Mouse (Mus musculus) stomach, postnatal 0 days (tissue): ENCODE data around the gene Ptprf. TPM values are rescaled to one million over a fixed set of nuclear protein-coding genes. Genes with fewer than 3 reads are reported as not detected.

Experiments
- ATAC-seq: fragments of 200-750 bp; cut with Nextera tagmentation; 2 replicates; pipeline ENCODE4 v1.8.0; 2017; ENCODE audit not compliant: low FRiP score, low TSS enrichment
- DNase-seq: peaks from one replicate; pipeline ENCODE4 v3.0.0-alpha.2; 2016; ENCODE audit warnings: low spot score
- H3K27ac ChIP-seq: fragments of 300-500 bp; sonication (generic); replicated peaks from 2 replicates; pipeline ENCODE4 v1.5.1; 2014; ENCODE audit warnings: mild to moderate bottlenecking, control low read depth
- H3K27me3 ChIP-seq: fragments of 300-500 bp; sonication (generic); 2 replicates; pipeline ENCODE4 v1.6.1; 2014; ENCODE audit warnings: low read length; ENCODE audit not compliant: control insufficient read depth, insufficient read depth
- H3K36me3 ChIP-seq: fragments of 300-500 bp; sonication (generic); 2 replicates; pipeline ENCODE4 v1.6.1; 2014; ENCODE audit warnings: low read length, mixed read lengths; ENCODE audit not compliant: control insufficient read depth, insufficient read depth
- H3K4me1 ChIP-seq: fragments of 300-500 bp; sonication (generic); replicated peaks from 2 replicates; pipeline ENCODE4 v1.6.1; 2014; ENCODE audit warnings: antibody characterized with exemption; ENCODE audit not compliant: control insufficient read depth, insufficient read depth
- H3K4me2 ChIP-seq: fragments of 300-500 bp; sonication (generic); replicated peaks from 2 replicates; pipeline ENCODE4 v1.6.1; 2014; ENCODE audit warnings: low read depth, mild to moderate bottlenecking, control low read depth, moderate library complexity
- H3K4me3 ChIP-seq: fragments of 300-500 bp; sonication (generic); 2 replicates; pipeline ENCODE4 v1.5.1; 2014; ENCODE audit warnings: low read depth, low read length, control low read depth
- H3K9ac ChIP-seq: fragments of 300-500 bp; sonication (generic); 2 replicates; pipeline ENCODE4 v1.6.1; 2014; ENCODE audit warnings: mild to moderate bottlenecking, low read length, control low read depth, mixed read lengths
- H3K9me3 ChIP-seq: fragments of 300-500 bp; sonication (generic); 2 replicates; pipeline ENCODE4 v1.6.1; 2016; ENCODE audit warnings: low read length; ENCODE audit not compliant: control insufficient read depth
- CTCF ChIP-seq: IDR thresholded peaks from 2 replicates; pipeline ENCODE4 v1.5.1; 2016; ENCODE audit warnings: antibody characterized with exemption, low read depth, mild to moderate bottlenecking, moderate library complexity
- EP300 ChIP-seq: optimal IDR thresholded peaks from 2 replicates; pipeline ENCODE3; 2016; ENCODE audit warnings: antibody characterized with exemption
- WGBS: fragments of 180-500 bp; shearing (Covaris S2); extraction: QIAGEN DNeasy Blood & Tissue Kit; methylation state at CpG from one replicate; pipeline ENCODE4 v1.1.7; 2014; 5-methylcytosine and 5-hydroxymethylcytosine counted together
- polyA plus RNA-seq: library from polyadenylated mRNA; unstranded; fragments of >200 nt; fragmentation: Nextera tagmentation; extraction: Ambion mirVana; gene quantifications from 2 replicates; pipeline ENCODE4 v1.2.1, GENCODE M21; 2015

Ptprf gene
- polyA plus RNA-seq, 1 experiment from 2014 or later, result 30.1 TPM

DNA sequence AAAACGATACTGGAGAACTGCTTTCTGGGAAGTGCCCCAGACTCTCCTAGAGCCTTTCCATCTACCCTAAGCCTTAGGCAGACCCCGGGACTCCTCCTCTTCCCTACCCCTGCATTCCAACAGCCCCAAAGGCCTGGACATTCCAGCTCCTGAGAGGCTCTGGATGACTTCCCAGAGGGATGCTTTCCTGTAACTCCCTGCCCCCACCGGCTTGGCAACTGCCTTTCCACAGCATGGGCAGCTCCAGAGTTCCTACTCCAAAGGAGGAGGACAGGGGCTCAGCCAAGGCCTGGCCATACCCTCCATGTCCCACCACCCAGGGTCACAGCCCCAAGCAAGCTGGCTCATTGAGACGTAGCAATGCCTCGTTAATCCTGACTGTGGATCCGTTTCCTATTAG is 21.2 kb downstream of the Ptprf start:
- Histone ChIP-seq H3K9me3 (no peaks in the 10 kb centered on the region), H3K9ac (no peak overlapping the region), H3K27ac (peak overlapping the region; percentile 91), H3K4me1 (peaks cover 6% of the 10 kb centered on the region), H3K4me3 (no peak overlapping the region), H3K27me3 (no peaks in the 10 kb centered on the region), H3K4me2 (no peak overlapping the region), H3K36me3 (peaks cover 8% of the 10 kb centered on the region; the same call in 1 of the 2 replicates)
- no peak for DNase-seq
- 46% methylated on average over 6 of the region's 6 CpGs for WGBS
- no peak for TF ChIP-seq CTCF
- TF ChIP-seq EP300, result no peak
- no peak for ATAC-seq

DNA sequence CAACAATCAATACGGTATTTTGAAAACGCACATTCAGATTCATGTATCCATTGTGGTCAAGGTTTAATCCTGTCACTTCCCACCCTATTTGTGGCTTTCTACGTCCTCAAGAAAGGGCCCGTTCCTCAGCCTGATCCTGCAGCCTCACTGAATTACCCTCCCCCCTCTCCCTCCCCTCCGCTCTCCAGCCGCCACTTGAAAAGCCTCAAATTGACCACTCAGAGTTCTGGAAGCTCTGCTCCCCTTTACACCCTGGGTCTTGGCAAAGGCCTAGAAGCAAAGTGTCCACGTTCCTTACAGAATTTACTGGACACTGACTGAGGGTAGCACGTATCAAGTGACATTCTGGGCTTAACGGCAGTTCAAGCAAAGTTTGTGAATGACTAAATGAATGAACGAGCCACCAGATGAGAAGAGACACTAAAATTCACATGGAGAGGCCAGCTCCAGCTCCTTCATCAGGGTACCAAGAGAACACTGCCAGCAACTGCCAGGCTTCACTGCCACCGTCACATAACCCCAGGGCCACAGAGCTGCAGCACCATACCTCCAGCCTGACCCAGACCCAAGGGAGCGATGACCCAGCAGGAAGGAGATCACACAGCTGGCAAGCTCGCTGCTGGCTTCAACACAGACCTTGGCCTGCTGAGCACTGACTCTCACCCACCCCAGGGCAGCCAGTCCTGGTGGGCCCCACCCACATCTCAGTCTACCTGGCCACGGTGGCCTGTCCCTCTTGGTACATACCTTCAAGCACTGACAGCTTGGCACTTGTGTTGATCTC is 22.6 kb downstream of the Ptprf start:
- ATAC-seq, result no peak
- DNase-seq, result no peak
- Histone ChIP-seq H3K27ac (no peak overlapping the region), H3K9me3 (no peaks in the 10 kb centered on the region), H3K4me3 (no peak overlapping the region), H3K4me2 (no peak overlapping the region), H3K9ac (no peak overlapping the region), H3K27me3 (no peaks in the 10 kb centered on the region), H3K36me3 (peaks cover 11% of the 10 kb centered on the region; the same call in 1 of the 2 replicates), H3K4me1 (no peaks in the 10 kb centered on the region; the same call in 1 of the 2 replicates)
- TF ChIP-seq CTCF (no peak), EP300 (no peak)
- 79% methylated on average over 14 of the region's 14 CpGs for WGBS

DNA sequence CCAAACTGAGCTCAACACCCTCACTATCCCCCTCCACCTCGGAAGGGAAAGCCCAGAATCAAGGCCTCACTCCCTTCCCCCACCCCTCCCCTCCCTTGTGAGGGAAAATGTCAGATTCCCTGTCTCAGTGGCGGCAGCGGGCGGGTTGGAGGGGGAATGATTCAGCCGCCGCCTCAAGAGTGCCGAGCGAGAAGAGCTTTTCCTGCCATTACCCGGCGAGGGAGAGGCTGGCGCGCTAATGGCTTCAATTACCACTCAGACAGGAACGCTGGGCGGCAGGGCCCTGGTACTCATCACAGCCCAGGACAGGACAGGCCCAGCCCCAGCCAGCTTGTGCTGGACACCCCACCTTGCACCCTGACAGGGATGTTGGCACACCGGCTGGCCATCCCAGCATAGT is 25.6 kb downstream of the Ptprf start:
- H3K27ac ChIP-seq, result peak overlapping the region; percentile 53
- no peak overlapping the region for H3K4me3 ChIP-seq
- no peak for TF ChIP-seq CTCF
- TF ChIP-seq EP300, result no peak
- DNase-seq, result peak; percentile 53
- H3K27me3 ChIP-seq, result no peaks in the 10 kb centered on the region
- peak; percentile 28; the same call in 1 of the 2 replicates for ATAC-seq
- H3K36me3 ChIP-seq, result peaks cover 11% of the 10 kb centered on the region; the same call in 1 of the 2 replicates
- 31% methylated on average over 15 of the region's 15 CpGs for WGBS
- H3K4me2 ChIP-seq, result no peak overlapping the region
- H3K9me3 ChIP-seq, result no peaks in the 10 kb centered on the region
- H3K9ac ChIP-seq, result no peak overlapping the region
- peaks cover 2% of the 10 kb centered on the region; the same call in 1 of the 2 replicates for H3K4me1 ChIP-seq

- TF ChIP-seq CTCF, result no peak
- TF ChIP-seq EP300, result no peak
- no peak for ATAC-seq
- H3K36me3 ChIP-seq, result peaks cover 8% of the 10 kb centered on the region; the same call in 1 of the 2 replicates
- H3K9me3 ChIP-seq, result no peaks in the 10 kb centered on the region
- H3K4me1 ChIP-seq, result peaks cover 5% of the 10 kb centered on the region; the same call in 1 of the 2 replicates
- H3K4me2 ChIP-seq, result no peak overlapping the region
- no peak for DNase-seq
- no peak overlapping the region for H3K27ac ChIP-seq
- no peaks in the 10 kb centered on the region for H3K27me3 ChIP-seq
- WGBS, result 43% methylated on average over 13 of the region's 13 CpGs
- H3K4me3 ChIP-seq, result no peak overlapping the region
- no peak overlapping the region for H3K9ac ChIP-seq
These were observed 29.3 kb downstream of the Ptprf start for GRCm38 (mm10) chr4:118261771-118262473.

DNA sequence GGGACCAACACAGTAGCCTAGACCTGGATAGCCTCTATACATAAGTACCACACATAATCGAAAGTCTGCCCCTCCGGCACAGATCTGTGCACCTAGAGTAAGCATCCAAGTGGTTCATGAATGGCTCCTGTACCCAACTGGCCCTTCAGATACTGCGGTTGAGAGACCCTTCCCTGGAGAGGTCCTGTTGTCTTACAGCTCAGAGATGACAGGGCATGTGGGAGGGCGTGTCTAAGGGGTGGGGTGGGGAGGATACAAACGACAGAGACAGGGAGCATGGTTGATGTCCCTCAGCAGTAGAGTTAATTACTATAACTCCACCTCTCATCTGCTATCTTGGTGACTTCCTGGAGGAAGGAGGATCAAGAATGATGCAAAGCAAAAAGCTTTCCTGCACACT is 29.9 kb downstream of the Ptprf start:
- Histone ChIP-seq H3K9ac (peak overlapping the region; percentile 54; the same call in 1 of the 2 replicates), H3K27ac (no peak overlapping the region; the same call in 1 of the 2 replicates), H3K4me1 (peaks cover 5% of the 10 kb centered on the region; the same call in 1 of the 2 replicates), H3K36me3 (peaks cover 8% of the 10 kb centered on the region; the same call in 1 of the 2 replicates), H3K4me3 (peak overlapping the region; percentile 47), H3K9me3 (no peaks in the 10 kb centered on the region), H3K27me3 (no peaks in the 10 kb centered on the region), H3K4me2 (peak overlapping the region; percentile 83)
- no peak; the same call in 1 of the 2 replicates for ATAC-seq
- WGBS, result 22% methylated on average over 5 of the region's 5 CpGs
- DNase-seq, result no peak
- TF ChIP-seq CTCF (no peak), EP300 (no peak)
